Mouse (Mus musculus): ENCODE measurements around the gene Gm45785.
A peak's percentile ranks its signal among the peaks of the same experiment; 100 is the strongest.

Gm45785 gene

DNA sequence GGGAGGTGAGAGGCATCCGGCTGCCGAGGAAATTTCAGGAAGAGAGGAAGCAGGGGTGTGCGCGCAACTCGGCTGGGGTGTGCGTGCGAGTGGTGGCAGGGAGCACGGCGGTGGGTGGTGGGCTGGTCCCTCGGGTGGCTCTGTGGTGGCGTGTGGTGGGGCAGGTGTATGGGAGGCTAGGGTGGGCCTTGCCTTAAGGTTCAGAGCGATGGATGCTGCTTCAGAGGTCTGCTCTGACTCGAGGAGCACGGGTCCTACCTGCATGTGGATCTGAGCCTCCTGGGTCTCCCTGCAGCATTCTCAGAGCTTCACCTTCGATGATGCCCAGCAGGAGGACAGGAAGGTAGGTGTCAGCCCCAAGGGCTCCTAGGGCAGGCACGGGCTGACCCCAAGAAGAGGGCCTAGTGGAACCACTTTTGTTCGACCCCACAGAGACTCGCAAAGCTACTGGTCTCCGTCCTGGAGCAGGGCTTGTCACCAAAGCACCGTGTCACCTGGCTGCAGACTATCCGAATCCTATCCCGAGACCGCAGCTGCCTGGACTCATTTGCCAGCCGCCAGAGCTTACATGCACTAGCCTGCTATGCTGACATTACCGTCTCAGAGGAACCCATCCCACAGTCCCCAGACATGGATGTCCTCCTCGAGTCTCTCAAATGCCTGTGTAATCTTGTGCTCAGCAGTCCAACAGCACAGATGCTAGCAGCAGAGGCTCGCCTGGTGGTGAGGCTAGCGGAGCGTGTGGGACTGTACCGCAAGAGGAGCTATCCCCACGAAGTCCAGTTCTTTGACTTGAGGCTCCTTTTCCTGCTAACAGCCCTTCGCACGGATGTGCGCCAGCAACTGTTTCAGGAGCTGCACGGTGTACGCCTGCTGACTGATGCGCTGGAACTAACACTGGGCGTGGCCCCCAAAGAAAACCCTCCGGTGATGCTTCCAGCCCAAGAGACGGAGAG is 1.7 kb upstream of the Gm45785 start, which contains the start of gene Bet1l:
TSS of gene Bet1l (minus strand) at position 28 of the 956 bp plus-strand sequence.
- peak; percentile 49 for DNase-seq

DNA sequence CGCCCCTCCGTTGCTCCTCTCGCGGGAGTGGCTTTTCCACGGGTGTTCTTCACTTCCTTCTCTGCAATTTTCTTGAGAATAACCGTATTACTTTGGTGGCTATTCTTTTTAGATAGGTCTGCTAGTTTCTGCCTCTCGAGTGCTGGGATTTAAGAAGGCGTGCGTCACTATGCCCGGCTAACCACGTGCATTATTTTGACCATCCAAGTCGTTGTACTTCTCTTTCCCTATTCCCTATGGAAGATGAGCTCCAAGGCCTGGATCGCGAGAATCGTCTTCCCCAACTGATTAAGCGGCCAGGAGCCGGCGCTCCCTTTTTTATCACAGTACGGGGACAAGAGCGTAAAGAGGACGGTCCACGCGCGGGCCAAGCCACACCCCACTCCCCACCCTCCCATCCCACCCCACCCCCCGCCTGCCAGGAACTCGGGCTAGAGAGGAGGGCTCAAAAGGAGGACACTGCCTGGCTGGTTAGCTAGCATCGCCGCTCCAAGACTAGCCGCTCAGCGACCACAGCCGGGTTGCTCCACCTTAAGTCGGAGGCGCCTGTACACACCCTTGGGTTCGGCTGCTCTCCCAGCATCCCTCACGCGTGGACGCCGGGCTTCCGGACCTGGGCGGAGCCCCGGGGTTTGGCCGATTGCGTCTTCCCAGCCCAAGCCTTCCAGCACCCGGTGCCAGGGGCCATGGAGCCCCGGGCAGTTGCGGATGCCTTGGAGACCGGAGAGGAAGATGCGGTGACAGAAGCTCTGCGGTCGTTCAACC is 836 bp upstream of the Gm45785 start, which contains the start of gene Ric8a:
TSS of gene Ric8a (plus strand) at position 173 of the 765 bp plus-strand sequence.
- peak; percentile 91 for DNase-seq

DNA sequence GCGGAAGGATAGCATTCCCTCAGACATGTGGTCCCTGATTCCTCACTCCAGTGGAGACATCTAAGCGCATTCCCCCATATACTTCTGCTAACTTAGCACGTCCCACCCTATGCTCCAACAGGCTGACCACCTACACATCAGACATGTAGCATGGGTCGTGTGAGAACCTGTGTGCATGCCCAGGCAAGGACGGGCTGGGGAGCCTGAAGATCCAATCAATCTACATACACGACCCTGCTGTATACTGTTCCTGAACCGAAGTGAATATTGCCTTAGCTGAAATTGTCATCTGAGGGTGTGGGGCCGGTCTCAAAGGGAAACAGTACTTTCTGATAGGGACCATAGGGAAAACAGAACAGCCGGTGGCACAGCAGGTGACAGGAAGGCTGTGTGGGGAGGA is 950 bp downstream of the Gm45785 start:
- DNase-seq: no peak

DNA sequence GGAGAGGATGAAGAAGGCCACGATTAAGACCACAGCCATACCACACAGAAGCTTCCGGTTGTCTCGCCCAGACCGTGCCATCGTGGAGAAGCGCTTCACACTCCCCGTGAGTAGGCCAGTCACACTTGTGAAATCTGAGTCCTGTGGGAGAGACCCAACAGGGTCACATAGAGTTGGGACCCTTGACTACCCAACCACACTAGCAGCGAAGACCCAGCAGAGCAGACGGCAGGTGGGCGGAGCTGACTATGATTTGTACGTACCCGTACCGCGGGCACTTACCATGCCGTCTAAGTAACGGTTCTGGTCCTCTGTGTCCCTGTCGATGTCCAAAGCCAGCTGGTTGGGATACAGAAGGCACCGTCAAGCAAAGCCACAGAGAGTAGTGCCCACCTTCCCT is 1.6 kb downstream of the Gm45785 start:
- DNase-seq: no peak

GRCm38 (mm10) chr7:140853386-140853785 is 2.7 kb downstream of the Gm45785 start:
- no peak for DNase-seq

DNA sequence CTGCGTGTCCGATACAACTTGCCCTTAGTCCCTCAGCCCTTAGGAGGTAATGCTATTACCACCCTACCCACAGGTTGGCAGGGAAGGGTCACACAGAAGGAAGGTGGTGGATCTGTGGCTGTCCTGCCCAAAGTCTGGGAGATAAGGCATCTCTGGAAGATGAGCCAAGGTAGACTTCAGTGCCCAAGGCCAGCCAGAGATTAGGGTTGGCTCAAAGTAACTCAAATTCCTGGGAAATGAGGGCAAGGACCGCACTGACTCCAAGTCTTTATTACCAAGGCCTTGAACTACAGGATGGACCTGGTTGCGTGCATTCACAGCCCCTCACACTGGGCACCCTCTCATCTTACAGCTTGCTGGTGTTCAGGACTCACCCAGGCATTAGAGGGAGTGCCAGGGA is 4.2 kb downstream of the Gm45785 start:
- no peak for DNase-seq

- DNase-seq: no peak
Measured at GRCm38 (mm10) chr7:140848591-140848990, 7.5 kb downstream of the Gm45785 start.

DNA sequence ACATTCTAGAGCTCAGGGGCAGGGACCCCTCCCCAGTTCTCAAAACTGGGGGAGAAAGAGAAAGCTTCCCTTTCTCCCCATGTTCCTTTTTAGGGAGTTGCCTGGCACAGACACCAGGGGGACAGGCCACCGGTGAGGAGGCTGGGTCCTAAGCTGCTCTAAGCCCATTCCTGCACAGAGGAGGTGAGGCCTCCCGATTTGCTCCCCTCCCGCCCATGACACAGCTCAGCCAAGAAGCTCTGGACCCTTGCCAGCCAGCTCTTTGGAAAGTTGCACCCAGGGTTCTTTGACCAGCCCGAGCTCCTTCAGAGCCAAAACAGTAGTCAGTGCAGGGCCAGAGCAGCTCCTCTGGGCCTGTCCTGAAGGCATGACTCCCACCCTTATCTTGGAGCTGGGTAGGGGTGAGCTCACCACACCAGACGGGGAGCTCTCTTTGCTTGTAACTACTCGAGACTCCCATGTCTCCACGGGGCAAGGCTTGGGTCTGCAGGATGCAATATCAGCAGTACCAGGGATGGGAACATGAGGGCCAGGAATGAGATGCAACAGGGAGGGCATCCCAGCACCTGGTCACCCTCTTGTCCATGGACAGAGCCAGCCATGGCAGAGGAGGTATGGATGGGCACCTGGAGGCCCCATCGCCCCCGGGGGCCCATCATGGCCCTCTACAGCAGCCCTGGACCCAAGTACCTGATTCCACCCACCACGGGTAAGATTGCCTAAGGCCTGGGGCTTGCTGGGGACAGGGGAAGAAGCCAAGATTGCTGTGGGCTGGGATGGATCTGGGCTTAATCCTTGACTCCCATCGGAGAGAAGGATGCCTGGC is 8.2 kb downstream of the Gm45785 start, which contains the start of gene Odf3:
TSS of gene Odf3 (plus strand) at position 51 of the 826 bp plus-strand sequence.
- no peak for DNase-seq

DNA sequence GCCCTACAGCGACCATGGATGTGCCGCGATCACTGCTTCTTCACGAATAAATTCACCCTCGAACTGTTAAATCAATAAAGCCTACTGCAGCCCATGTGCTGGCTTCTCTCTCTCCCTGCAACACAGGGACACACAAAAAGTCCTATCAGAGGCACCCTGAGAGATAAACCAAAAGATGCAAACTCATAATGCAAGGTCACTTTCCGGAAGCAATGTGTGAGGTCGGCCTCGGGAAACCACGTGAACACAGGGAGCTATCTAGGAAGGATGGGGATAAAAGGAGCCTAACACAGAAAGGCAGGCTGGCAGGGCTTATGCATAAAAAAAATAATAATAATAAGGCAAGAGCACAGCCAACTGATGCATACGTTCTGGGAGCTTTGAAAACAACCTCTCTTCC is 9.5 kb downstream of the Gm45785 start:
- DNase-seq: no peak

DNA sequence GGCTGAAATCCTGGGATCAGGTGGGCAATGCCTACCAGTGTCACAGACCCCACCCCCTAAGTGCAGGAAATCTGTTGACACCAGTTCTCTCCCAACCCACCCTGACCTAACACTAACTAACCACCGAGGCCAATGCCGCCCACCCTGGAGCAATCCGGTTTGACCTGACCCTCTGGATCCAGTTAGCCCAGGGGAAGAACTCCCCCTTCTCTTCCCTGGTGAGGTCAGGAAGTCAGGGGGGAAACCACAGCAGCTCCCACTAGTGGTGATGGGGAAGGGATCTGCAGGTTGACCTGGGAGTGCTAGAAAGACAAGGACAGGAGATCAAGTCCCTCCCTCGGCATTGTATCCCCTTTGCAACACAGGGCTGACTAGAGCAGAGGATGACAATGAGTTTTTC is 10.4 kb downstream of the Gm45785 start:
- no peak for DNase-seq

GRCm38 (mm10) chr7:140844905-140845665 is 11.0 kb downstream of the Gm45785 start, which contains the start of gene Scgb1c1:
Gene Scgb1c1 (plus strand): TSS chr7:140845547.
- peak; percentile 80 for DNase-seq

DNA sequence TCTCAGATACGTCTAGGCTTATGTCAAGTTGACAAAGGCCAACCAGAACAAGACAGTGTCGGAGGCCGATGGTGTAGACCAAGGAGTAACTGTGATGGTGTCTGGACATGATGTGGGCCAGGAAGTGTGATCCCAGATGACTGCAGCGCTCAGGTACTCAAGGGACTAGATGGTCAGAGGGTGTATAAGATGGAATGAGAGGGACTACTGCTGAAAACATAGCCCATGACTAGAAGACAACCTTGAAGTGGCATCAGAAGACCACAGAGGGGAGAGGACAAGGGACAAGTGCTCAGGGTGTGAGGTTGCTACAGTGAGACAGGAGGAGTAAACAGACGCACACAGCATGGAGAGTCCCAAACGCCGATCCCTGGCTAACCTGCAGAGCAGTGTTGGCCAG is 12.3 kb downstream of the Gm45785 start:
- DNase-seq: no peak

GRCm38 (mm10) chr7:140840750-140841735 is 15.1 kb downstream of the Gm45785 start:
- no peak for DNase-seq

GRCm38 (mm10) chr7:140839556-140839955 is 16.6 kb downstream of the Gm45785 start:
- no peak for DNase-seq

DNA sequence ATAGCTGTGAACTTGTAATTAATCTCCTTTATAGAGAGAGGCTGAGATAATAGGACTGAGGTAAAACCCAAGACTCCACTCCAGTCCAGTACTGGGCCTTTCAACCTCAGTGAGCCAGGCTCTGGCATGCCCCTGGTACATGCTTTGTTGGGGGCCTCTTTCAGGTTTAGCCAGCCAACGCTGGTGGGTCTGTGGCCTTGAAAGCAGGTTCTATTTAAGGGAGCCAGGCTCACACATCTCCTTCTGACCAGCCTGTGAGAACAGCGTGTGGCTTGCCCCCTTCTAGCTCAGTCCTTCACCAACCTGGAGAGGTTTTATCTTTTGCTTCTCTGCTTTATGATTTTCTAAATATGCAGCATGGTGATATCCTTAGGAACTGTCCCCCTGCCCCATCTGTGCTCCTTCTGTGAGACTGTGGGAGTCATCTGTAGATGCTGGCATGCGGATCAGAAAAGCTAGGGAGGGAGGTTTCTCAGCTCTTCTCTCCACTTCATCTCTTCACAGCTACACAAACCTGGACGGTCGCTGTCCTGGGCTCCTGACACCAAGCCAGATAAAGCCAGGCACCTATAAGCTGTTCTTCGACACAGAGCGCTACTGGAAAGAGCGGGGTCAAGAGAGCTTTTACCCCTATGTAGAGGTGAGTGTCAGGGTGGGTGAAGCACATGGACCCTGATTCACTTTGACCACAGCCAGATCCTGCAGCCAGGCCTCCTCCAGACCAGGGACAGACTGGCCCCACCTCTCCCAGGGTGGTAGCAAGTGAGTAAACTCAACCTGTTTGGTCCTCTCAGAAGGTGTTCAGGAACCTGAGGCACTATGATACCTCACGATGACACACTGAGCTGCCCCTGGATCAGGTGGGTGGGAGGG is 19.7 kb downstream of the Gm45785 start:
- DNase-seq: no peak

DNA sequence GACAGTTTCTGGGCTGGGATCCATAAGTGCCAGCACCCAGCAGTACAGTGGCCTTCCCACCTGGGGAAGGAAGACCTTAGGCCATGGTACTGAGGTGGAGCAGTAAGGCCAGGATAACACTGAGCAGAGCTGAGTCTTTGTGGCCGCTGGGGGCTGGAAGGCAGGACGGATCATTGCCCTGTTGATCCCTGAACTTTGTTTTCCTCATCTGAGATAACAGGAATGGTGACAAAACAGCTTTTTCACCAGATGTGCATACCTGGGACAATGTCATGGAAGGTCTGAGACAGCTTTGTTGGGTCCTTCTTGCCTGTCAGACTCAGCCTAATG is 20.4 kb downstream of the Gm45785 start:
- no peak for DNase-seq

- DNase-seq: no peak
Measured at GRCm38 (mm10) chr7:140834968-140835757, 21.0 kb downstream of the Gm45785 start, which contains the start of gene Urah. Gene Urah (plus strand): TSS chr7:140835018.

DNA sequence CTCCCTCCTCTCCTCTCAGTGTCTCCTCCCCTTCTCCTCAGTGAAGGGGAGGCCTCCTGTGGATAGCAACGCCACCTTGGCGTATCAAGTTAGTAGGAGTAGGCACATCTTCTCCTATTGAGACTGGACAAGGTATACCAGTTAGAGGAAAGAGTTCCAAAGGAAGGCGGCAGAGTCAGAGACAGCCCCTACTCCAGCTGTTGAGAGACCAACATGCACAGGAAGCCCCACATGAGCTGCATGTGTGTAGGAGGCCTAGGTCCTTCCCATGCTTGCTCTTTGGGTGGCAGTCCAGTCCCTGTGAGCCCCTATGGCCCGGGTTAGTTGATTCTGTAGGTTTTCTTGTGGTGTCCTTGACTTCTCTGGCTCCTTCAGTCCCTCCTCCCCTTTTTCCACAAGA is 22.8 kb downstream of the Gm45785 start:
- DNase-seq: no peak

DNA sequence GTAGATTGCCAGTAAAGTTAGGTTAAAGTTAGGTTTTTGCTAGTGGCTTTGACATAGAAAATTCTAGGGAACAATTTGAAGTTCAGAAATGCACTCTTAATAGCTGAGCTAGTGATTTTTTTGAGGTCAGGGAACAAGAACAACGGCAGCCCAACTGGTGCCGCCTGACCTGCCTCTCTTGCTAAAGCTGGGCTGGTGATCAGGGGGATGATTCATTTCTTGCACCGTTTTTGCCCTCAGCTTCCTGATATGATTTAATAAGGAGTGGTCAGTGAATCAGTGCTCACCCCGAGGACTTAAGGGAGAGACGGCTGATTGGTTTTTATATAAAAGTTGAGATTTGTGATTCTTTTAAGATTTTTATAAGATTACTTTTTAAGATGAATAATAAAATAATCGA is 24.7 kb downstream of the Gm45785 start:
- no peak for DNase-seq
